Mouse (Mus musculus): Measurements from ENCODE around the gene Prkch.

- no peak for TF ChIP-seq CTCF (IDR thresholded peaks at IDR 0.05; ENCODE audit: borderline replicate concordance, control insufficient read depth, extremely low read depth, insufficient read depth, low read length, poor library complexity)
- no peak for TF ChIP-seq POLR2A (IDR thresholded peaks at IDR 0.05; ENCODE audit: control insufficient read depth, extremely low read depth, insufficient read depth, low read length, poor library complexity)
These were observed 130.0 kb downstream of the Prkch start for GRCm38 (mm10) chr12:73714589-73714988.

Data from thymus, adult 2 months (tissue).